Comparison of ENCODE assay signal across 8 mouse cellular contexts in genomic region chr6:57535386-57535936, GRCm38 (mm10). TPM values are rescaled to one million over a fixed set of nuclear protein-coding genes. Genes with fewer than 3 reads are reported as not detected.
DNase-seq lines count a peak whose midpoint lies in the region; ATAC-seq lines count a peak whose summit lies in the region.

Ppm1k (minus strand) TSS chr6:57535468.

- peak within 1 kb of the TSS; percentile 81 for H3K27ac ChIP-seq in hindbrain, embryonic 15.5 days (replicated peaks)

- WGBS in hindbrain, embryonic 15.5 days = under 1% methylated on average over 24 of the region's 24 CpGs

- ATAC-seq in hindbrain, embryonic 15.5 days (ENCODE audit: low FRiP score, low read depth) = peak; percentile 98

- H3K4me2 ChIP-seq in hindbrain, embryonic 15.5 days = peak within 1 kb of the TSS; percentile 79

- no peaks in the 10 kb centered on the region for H3K36me3 ChIP-seq in hindbrain, embryonic 15.5 days

- peak within 1 kb of the TSS; percentile 53 for H3K4me3 ChIP-seq in hindbrain, embryonic 15.5 days

- DNase-seq in T-cell, adult 2 months (ENCODE audit: low spot score) = peak; percentile 98
- peak; percentile 97 to 98 for DNase-seq in cerebellum, postnatal 36 days
- peak; percentile 97 to 100 for DNase-seq in frontal cortex, postnatal 36 days (ENCODE audit: low spot score in 2 of 2)
- DNase-seq in left cerebral cortex, adult 11 months (ENCODE audit: low spot score) = peak; percentile 99
- DNase-seq in lung, postnatal 4 days = peak; percentile 99 to 100
- peak; percentile 89 for DNase-seq in retina, postnatal 7 days (ENCODE audit: low read depth, low spot score)
- DNase-seq in urinary bladder, adult 2 months (ENCODE audit: low spot score) = peak; percentile 88

- no peaks in the 10 kb centered on the region for H3K9me3 ChIP-seq in hindbrain, embryonic 15.5 days

- no peaks in the 10 kb centered on the region for H3K27me3 ChIP-seq in hindbrain, embryonic 15.5 days

- H3K4me1 ChIP-seq in hindbrain, embryonic 15.5 days (replicated peaks) = peaks cover 13% of the 10 kb centered on the region

- H3K9ac ChIP-seq in hindbrain, embryonic 15.5 days = peak within 1 kb of the TSS; percentile 58

RNA-seq across cellular contexts. Expression of gene Ppm1k, which starts in this region (rescaled TPM):
- 5.3 and 6.0 TPM in 2 replicates for polyA plus RNA-seq in hindbrain, embryonic 15.5 days (2015; fragmentation: Nextera tagmentation; extraction: Ambion mirVana)
- polyA plus RNA-seq in urinary bladder, adult 2 months (2012; rRNA removed) = 7.0 and 7.7 TPM in 2 replicates

Comparison
In these comparisons a context has a peak if more than half of its experiments do, and no peak if none do; other contexts are left out.
1. Peak in every context shown above with its lines: DNase-seq, ATAC-seq, H3K4me3 ChIP-seq and H3K27ac ChIP-seq.